Mouse (Mus musculus) mesoderm, embryonic 11.5 days (tissue): Measurements from ENCODE around the gene Zdhhc17.

Experiments
- DNase-seq: peaks from one replicate; pipeline ENCODE4 v3.0.0-alpha.2; 2012; ENCODE audit warnings: low read depth, low spot score

Gene Zdhhc17

GRCm38 (mm10) chr10:110958879-110959278 lies 51.1 kb downstream of the Zdhhc17 start:
- no peak for DNase-seq

- DNase-seq: no peak
Measured at GRCm38 (mm10) chr10:110952937-110953451, 56.9 kb downstream of the Zdhhc17 start.

- DNase-seq: no peak
Measured at GRCm38 (mm10) chr10:110952271-110952670, 57.7 kb downstream of the Zdhhc17 start.

- no peak for DNase-seq
Measured at GRCm38 (mm10) chr10:110951748-110952147, 58.2 kb downstream of the Zdhhc17 start.

- no peak for DNase-seq
Measured at GRCm38 (mm10) chr10:110951112-110951511, 58.8 kb downstream of the Zdhhc17 start.

GRCm38 (mm10) chr10:110947574-110947973 lies 62.4 kb downstream of the Zdhhc17 start:
- no peak for DNase-seq

- no peak for DNase-seq
Measured at GRCm38 (mm10) chr10:110945966-110946365, 64.0 kb downstream of the Zdhhc17 start.

- DNase-seq: no peak
Measured at GRCm38 (mm10) chr10:110944175-110944574, 65.8 kb downstream of the Zdhhc17 start.

GRCm38 (mm10) chr10:110942806-110943205 lies 67.1 kb downstream of the Zdhhc17 start:
- no peak for DNase-seq

GRCm38 (mm10) chr10:110941968-110942367 lies 68.0 kb downstream of the Zdhhc17 start:
- no peak for DNase-seq

GRCm38 (mm10) chr10:110940740-110941398 lies 69.1 kb downstream of the Zdhhc17 start:
- DNase-seq: no peak

GRCm38 (mm10) chr10:110939717-110940116 lies 70.2 kb downstream of the Zdhhc17 start:
- DNase-seq: no peak

- no peak for DNase-seq
Measured at GRCm38 (mm10) chr10:110938841-110939549, 70.9 kb downstream of the Zdhhc17 start.

GRCm38 (mm10) chr10:110938361-110938760 lies 71.6 kb downstream of the Zdhhc17 start:
- DNase-seq: no peak

GRCm38 (mm10) chr10:110935669-110936068 lies 74.3 kb downstream of the Zdhhc17 start:
- no peak for DNase-seq

GRCm38 (mm10) chr10:110935081-110935480 lies 74.9 kb downstream of the Zdhhc17 start:
- DNase-seq: no peak

- DNase-seq: no peak
Measured at GRCm38 (mm10) chr10:110933584-110933983, 76.4 kb downstream of the Zdhhc17 start.

- peak; percentile 61 for DNase-seq
Measured at GRCm38 (mm10) chr10:110931913-110932560, 77.9 kb downstream of the Zdhhc17 start.

- DNase-seq: peak; percentile 36
Measured at GRCm38 (mm10) chr10:110931161-110931912, 78.6 kb downstream of the Zdhhc17 start.

- no peak for DNase-seq
Measured at GRCm38 (mm10) chr10:110929756-110930155, 80.2 kb downstream of the Zdhhc17 start.

GRCm38 (mm10) chr10:110927491-110927890 lies 82.4 kb downstream of the Zdhhc17 start:
- no peak for DNase-seq

GRCm38 (mm10) chr10:110922612-110923011 lies 87.3 kb downstream of the Zdhhc17 start:
- no peak for DNase-seq
